Mouse (Mus musculus): ENCODE measurements around the gene Sept11.

Gene Sept11

GRCm38 (mm10) chr5:93092857-93093622, at the start of gene Sept11:
Gene Sept11, plus strand, starts transcription at chr5:93093437.
- in situ Hi-C loops (cut with MboI; ENCODE audit: unreplicated experiment in 2 of 2) = loop anchor here in 1 of 2 experiments (5.0 kb wide), 2 partner anchors 64 to 174 kb away; partner anchors contain the start of gene Ccng2

- in situ Hi-C loops (cut with MboI; ENCODE audit: unreplicated experiment in 2 of 2) = loop anchor here in 1 of 2 experiments (25.0 kb wide), 1 partner anchor 1557 kb away; no protein-coding TSS in a partner anchor
Observed at GRCm38 (mm10) chr5:93043688-93044583, 49.3 kb upstream of the Sept11 start.

- in situ Hi-C loops (cut with MboI; ENCODE audit: unreplicated experiment in 2 of 2) = loop anchor here in 1 of 2 experiments (25.0 kb wide), 1 partner anchor 1557 kb away; no protein-coding TSS in a partner anchor
Observed at GRCm38 (mm10) chr5:93044584-93045370, 48.5 kb upstream of the Sept11 start, which contains the start of gene Sowahb. Gene Sowahb, minus strand, starts transcription at chr5:93045022.

- in situ Hi-C loops (cut with MboI; ENCODE audit: unreplicated experiment in 2 of 2) = loop anchor here in 1 of 2 experiments (25.0 kb wide), 1 partner anchor 1558 kb away; no protein-coding TSS in a partner anchor
Observed at GRCm38 (mm10) chr5:93045371-93045714, 47.9 kb upstream of the Sept11 start.

GRCm38 (mm10) chr5:93046306-93046845, 46.9 kb upstream of the Sept11 start:
- in situ Hi-C loops (cut with MboI; ENCODE audit: unreplicated experiment in 2 of 2) = loop anchor here in 1 of 2 experiments (25.0 kb wide), 1 partner anchor 1559 kb away; no protein-coding TSS in a partner anchor

- in situ Hi-C loops (cut with MboI; ENCODE audit: unreplicated experiment in 2 of 2) = loop anchor here in 1 of 2 experiments (25.0 kb wide), 1 partner anchor 1561 kb away; no protein-coding TSS in a partner anchor
Observed at GRCm38 (mm10) chr5:93048481-93049240, 44.6 kb upstream of the Sept11 start.

GRCm38 (mm10) chr5:93049971-93050370, 43.3 kb upstream of the Sept11 start:
- in situ Hi-C loops (cut with MboI; ENCODE audit: unreplicated experiment in 2 of 2) = loop anchor here in 1 of 2 experiments (25.0 kb wide), 1 partner anchor 1563 kb away; no protein-coding TSS in a partner anchor

GRCm38 (mm10) chr5:93051041-93051440, 42.2 kb upstream of the Sept11 start:
- in situ Hi-C loops (cut with MboI; ENCODE audit: unreplicated experiment in 2 of 2) = no loop called here

- in situ Hi-C loops (cut with MboI; ENCODE audit: unreplicated experiment in 2 of 2) = no loop called here
Observed at GRCm38 (mm10) chr5:93051951-93052350, 41.3 kb upstream of the Sept11 start.

GRCm38 (mm10) chr5:93053606-93054397, 39.4 kb upstream of the Sept11 start:
- in situ Hi-C loops (cut with MboI; ENCODE audit: unreplicated experiment in 2 of 2) = no loop called here

GRCm38 (mm10) chr5:93060865-93061264, 32.4 kb upstream of the Sept11 start:
- in situ Hi-C loops (cut with MboI; ENCODE audit: unreplicated experiment in 2 of 2) = no loop called here

GRCm38 (mm10) chr5:93077661-93078323, 15.4 kb upstream of the Sept11 start:
- in situ Hi-C loops (cut with MboI; ENCODE audit: unreplicated experiment in 2 of 2) = no loop called here

- in situ Hi-C loops (cut with MboI; ENCODE audit: unreplicated experiment in 2 of 2) = no loop called here
Observed at GRCm38 (mm10) chr5:93079596-93079995, 13.6 kb upstream of the Sept11 start.

- in situ Hi-C loops (cut with MboI; ENCODE audit: unreplicated experiment in 2 of 2) = no loop called here
Observed at GRCm38 (mm10) chr5:93085015-93085598, 8.1 kb upstream of the Sept11 start.

GRCm38 (mm10) chr5:93085900-93086299, 7.3 kb upstream of the Sept11 start:
- in situ Hi-C loops (cut with MboI; ENCODE audit: unreplicated experiment in 2 of 2) = no loop called here

GRCm38 (mm10) chr5:93091266-93091665, 2.0 kb upstream of the Sept11 start:
- in situ Hi-C loops (cut with MboI; ENCODE audit: unreplicated experiment in 2 of 2) = loop anchor here in 1 of 2 experiments (5.0 kb wide), 2 partner anchors 66 to 176 kb away; partner anchors contain the start of gene Ccng2

- in situ Hi-C loops (cut with MboI; ENCODE audit: unreplicated experiment in 2 of 2) = loop anchor here in 1 of 2 experiments (5.0 kb wide), 2 partner anchors 65 to 175 kb away; partner anchors contain the start of gene Ccng2
Observed at GRCm38 (mm10) chr5:93092147-93092781, 973 bp upstream of the Sept11 start.

Measured in v-Abl transformed pro-B cells (cell line).